Mouse (Mus musculus): Measurements from ENCODE around the gene Cdk11b.

Cdk11b gene

DNA sequence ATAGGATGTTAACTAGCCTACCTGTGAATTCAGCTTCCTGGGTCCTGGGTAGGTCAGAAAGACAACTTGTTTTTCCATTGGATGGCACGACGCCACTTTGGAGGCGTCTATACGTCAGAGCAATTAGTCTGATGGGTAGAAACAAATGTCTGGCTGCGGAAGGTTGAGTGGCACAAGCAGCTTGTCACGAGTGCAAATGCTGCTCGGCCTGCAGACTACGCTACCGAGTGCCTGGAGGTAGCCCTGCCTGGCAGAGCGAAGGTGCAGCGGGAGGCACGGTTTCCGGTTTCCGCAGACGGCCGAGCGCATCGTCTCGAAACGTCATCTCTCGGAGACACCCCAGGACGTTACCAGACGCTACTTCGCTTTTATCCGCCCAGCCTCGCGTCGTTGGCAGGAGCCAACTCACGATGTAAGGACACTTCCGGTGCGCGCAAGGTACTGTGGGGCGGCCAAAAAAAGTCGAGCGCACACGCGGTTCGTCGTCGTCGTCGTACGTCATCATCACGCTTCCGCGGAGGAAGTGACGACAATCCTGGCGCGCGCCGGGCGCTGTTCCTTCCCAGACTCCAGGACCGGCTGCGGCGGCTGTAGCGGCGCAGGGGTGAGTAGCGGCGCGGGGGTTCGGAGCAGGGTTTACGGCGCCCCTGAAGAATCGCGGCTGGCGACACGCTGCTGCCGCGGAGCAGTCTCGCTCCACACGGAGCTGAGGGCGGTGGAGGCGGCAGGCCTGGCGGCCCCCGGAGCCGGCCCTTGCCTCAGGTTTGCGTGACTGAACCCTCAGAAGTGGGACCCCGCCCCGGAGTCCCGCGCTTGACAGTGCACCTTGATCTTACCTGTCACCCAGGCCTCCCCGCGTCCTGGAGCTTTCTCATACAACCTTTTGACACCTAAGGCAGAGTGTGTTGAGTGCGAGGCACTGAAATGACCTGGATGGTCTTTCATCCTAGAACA, at the start of gene Cdk11b:
Gene Cdk11b (plus strand): TSS at position 517 of the 954 bp plus-strand sequence.
- peak; percentile 97 to 99 for DNase-seq

DNA sequence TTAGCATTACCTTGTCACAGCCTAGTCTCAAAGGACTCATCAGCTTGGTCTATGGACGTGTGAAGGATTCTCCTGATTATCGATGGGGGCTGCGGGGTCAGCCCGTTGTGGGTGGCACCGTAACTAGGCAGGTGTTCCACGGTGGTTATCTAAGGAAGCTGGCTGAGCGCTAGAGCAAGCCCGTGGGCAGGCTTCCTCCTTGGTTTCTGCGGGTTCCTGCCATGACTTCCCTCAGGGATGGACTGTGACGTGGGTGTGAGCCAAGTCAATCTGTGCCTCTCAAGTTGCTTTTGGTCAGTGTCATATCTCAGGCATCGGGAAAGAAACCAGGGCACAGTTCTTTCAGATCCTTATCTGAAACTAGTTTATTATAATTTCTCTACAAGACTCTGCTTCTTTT, 49.7 kb upstream of the Cdk11b start:
- DNase-seq, result peak in 1 of 2 experiments; percentile 27

DNA sequence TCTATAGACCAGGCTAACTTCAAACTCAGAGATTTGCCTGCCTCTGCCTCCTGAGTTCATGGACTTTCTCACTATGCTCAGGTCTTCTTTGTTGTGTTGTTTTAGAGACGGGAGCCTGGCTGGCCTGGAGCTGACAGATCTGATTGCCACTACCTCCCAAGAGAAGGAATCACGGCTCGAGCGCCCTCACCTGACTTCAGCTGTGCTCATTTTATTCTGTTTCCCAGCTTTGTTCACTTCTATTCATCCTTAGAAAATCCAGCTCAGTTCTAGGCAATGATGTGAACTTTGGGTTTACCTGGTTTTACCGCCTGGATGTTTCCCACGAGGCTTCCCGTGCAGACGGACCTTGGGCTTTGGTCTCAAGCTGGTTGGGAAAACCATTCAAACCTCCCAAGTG, 49.1 kb upstream of the Cdk11b start:
- peak in 1 of 2 experiments; percentile 46 for DNase-seq

DNA sequence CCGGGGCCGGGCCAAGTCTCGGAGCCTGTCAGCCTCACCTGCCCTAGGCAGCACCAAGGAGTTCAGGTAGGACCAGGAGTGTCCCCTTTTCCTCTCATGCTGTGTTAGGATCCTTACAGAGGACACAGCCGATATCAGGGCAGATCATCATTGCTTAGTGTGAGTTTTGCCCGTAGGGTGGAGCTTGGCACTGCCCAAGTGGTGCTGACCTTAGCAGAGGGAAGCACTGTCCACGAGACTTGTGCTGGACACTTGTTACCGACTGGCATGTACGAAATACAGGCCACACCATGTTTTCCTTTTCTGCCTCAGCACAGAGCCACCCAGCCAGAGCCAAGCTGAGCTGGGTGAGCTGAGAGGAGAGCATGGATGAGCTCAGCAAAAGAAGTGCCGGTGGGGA, 47.5 kb upstream of the Cdk11b start:
- DNase-seq, result peak; percentile 36 to 74

DNA sequence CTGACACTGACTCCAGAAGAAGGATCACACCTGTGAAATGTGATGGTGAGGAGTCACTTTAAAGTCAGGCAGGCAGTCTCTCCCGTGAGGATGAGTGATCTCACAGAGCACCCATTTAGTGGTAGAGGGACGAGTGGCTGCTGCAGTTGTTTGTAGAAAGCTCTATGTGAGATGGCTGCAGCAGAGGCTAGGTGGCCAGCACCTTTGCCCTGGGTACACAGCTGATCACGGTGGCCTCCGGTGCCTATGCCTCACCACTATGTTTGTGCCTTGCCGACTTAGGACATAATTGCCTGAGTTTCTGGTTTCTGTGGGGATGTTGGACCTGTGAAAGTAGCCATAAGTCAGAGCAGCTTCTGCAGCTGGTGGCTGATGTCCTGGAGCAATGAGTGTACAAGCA, 46.9 kb upstream of the Cdk11b start:
- DNase-seq, result no peak

DNA sequence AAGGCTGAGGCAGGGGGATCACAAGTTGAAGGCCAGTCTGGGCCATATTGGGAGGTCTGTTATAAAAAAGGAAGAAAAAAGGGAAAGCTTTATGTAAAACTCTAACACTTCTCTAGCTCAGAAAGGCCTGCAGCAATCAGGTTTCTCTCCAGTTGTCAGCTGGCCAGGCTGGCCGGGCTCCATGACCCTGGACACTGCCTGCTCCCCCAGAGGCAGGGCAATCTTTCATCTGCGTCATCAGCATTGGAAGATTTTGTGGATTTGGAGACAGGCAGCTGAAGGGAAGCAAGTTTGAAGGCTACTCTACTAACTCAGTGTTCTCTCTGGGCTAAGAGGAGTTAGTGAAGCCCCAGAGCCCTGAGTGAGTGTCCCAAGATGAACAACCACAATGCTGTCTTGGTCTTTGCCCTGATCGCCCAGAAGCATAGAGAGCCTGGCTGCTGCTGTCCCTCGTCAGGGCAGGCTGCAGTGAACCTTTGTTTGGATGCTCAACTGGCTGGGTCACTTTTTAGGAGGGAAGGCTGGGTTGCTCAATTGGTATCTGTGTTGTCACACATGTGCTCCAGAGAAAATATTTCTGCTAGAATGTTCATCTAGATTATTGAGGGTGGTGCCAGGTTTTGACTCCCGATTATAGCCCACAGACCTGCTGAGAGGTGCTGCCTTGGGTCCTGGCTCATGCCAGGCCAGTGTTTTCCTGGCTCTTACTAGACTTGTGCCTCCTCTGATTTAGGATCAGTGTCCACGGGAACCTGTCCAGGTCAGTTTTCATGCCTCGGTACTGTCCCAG, 46.1 kb upstream of the Cdk11b start:
- peak; percentile 75 to 83 for DNase-seq

DNA sequence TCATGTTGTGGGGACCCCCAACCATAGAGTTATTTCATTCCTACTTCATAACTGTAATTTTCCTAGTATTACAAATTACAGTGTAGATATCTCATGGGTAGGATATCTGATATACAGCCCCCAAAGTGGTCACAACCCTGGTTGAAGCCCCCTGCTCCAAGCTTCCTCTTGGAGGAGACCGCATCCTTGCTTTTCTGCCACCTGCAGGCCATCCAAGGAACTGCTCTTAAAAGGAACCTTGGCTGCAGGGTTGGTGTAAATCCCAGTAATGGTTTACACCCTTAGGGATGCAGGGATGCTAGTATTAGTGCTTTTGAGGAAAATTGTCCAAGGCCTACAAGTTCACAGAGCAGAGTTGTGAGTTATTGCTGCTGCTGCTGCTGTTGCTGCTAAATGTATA, 44.2 kb upstream of the Cdk11b start:
- peak in 1 of 2 experiments; percentile 76 for DNase-seq

DNA sequence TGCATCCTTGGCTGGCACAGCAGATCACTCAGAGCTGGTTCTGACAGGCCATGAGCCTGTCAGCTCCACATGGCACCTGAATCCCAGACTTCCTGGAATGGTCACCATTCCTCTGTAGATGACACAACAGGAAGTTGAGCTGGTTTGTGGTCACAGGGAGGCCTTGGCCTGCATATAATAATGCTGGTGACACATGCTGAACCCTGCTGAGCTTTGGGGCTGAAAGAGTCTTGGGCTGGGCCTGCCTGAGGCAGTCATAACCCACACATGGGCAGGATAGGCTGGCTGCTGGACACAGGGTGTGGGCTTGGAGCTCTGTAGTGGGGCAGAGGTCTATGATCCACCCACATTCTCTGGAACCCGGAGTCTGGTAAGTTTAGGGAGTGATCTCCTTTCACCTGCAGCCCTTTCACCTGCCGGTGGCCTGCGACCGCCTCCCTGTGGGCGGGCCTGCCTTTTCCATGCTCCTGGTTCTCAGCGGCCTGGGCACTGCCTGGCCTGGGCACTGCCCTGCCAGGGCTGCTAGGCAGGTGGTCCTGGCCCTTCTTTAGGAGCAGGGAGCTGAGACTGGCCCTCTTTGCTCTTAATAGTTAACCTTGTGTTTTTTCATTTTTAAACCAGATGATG, 42.3 kb upstream of the Cdk11b start:
- no peak for DNase-seq

DNA sequence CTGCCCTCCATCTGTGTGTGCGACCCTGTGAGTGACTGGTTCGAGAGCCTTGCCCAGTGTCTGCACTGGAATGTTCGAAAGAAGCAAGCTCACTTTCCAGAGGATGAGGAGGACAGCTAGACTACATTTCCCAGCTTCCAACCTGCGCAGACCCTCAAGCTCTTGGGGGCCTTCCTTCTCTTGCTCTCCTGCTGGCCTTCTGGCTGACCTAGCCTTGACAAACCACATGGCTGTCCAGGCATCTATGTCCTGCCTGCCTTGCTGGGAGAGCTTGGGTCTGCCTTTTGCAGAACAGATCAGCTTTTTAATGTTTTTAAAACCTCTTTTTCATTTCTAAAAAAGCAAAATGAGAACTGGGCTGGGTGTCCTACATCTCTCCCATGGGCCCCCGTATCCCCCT, 35.3 kb upstream of the Cdk11b start:
- DNase-seq, result no peak

DNA sequence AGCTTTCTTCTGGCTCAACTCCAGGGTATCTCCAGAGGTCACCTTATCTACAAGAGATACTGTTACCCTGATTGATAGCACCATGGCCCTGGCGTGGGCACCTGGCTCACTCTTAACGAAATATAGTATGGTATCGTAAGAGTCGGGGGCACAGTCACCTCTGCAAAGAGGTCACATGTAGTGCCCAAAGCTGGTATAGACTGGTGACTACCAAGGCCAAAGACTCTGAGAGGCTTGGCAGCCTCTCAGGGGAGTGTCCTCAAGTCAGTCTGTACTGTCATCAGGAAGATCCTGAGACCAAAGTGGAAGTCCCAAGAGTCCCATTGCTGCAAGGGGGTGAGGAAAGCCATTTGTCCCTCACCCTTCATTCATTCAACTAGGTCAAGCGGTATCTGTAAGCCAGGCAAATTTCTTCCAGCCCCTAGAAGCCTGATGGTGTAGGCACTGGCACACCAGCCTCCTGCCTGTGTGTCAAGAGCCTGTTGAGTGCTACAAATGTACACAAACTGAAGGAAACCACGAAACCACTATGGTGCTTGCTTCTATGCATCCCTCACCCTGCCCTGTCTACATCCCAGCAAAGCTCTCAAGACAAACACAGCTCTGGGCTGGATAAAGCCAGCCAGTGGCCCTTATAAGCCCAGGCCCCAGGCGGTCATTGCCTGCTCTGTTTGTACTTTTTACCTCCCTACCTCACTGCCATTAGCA, 33.5 kb upstream of the Cdk11b start:
- DNase-seq, result no peak

DNA sequence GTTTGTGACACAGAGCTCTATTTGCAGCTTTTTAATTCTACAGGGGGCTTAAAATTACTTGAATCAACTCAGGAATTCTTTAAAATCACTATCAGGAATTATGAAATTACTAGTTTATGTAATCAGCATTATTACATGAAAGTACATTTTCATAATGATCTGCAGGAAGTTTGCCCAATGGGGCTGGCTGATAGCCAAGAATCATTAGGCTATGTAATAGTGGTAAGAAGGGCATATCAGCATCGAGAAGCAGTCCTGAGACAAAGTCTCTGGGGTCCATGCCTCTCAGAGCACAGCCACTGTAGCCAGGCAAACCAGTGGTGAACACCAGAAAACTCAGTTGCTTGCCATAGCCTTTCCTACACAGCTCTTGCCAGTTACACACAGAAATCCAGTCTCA, 30.9 kb upstream of the Cdk11b start:
- DNase-seq, result no peak

DNA sequence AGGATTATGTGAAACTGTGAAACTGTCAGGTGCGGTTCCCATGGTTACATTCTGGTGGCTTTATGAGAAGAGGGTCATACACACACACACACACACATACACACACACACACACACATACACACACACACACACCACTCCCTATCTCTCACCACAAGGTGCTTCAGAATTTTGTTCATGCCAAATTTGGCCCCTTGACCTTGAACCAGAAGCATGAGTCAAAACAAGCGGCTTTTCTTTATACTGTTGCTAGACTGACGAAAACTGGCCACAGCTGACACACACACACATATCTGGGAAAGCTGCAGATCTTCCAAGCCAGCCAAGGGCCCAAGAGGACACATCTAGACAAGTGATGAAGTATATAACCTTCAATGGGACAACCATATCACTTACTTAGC, 28.9 kb upstream of the Cdk11b start:
- no peak for DNase-seq

DNA sequence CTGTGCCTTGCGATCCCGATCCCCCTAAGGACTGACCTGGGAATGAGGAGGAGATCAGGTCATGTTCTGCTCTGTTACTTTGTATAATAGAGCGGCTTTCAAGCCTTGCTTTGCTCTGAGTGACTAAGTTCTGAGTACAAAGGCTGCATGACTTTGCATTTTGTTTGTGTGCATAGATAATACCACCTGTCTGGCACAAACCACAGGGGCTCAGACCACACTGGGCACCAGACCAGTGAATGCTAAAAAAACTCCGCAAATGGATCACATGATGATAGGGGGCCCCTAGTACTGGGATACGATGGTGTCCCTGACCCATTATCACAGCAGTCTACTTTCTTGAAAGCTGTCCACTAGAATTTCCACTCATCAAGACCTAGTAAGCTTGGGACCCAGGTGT, 28.0 kb upstream of the Cdk11b start:
- no peak for DNase-seq

DNA sequence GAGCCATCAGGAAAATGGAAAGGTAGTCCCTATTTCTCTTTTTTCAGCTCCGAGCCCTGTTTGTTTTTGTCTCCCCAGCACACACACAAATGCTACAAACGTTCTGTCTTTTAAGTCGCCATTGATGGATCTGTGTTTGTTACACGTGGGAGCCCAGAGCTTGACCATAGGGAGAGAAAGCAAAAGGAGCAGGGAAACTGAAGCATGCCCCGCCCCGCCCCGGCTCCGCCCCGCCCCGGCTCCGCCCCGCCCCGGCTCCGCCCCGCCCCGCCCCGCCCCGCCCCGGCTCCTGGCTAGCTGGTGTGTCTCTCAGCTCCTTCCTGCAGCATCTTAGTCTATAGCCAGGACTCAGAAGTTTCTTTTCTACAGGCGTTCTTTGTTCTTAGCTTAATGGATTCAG, 26.1 kb upstream of the Cdk11b start:
- no peak for DNase-seq

DNA sequence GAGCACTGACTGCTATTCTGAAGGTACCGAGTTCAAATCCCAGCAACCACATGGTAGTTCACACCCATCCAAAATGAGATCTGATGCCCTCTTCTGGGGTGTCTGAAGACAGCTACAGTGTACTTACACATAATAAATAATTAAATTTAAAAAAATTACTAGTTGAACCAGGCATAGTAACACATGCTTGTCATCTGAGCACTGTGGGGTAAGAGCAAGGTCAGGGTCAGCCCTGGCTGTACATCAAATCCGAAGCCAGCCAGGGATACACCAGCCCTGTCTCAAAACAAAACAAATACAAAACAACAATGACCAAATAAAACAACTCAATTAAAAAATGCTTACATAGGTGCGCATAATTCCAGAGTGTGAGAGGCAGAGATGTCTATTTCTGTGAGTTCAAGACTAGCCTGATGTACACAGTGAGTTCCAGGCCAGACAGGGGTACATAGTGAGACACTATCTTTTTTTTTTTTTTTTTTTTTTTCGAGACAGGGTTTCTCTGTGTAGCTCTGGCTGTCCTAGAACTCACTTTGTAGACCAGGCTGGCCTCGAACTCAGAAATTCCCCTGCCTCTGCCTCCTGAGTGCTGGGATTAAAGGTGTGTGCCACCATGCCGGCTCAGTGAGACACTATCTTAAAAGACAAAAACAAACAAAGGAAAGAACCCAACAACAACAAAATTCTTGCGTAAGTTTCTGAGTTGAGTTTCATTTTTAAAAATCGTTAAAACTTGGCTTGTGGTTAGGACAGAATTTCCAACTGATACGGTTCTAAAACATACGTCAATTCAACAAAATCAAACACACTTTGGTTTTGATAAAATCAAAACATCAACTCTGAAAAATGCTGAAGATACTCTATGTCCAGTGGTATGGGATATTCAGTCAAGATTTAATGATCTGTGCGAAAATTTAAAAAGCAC, 24.5 kb upstream of the Cdk11b start:
- DNase-seq, result no peak

DNA sequence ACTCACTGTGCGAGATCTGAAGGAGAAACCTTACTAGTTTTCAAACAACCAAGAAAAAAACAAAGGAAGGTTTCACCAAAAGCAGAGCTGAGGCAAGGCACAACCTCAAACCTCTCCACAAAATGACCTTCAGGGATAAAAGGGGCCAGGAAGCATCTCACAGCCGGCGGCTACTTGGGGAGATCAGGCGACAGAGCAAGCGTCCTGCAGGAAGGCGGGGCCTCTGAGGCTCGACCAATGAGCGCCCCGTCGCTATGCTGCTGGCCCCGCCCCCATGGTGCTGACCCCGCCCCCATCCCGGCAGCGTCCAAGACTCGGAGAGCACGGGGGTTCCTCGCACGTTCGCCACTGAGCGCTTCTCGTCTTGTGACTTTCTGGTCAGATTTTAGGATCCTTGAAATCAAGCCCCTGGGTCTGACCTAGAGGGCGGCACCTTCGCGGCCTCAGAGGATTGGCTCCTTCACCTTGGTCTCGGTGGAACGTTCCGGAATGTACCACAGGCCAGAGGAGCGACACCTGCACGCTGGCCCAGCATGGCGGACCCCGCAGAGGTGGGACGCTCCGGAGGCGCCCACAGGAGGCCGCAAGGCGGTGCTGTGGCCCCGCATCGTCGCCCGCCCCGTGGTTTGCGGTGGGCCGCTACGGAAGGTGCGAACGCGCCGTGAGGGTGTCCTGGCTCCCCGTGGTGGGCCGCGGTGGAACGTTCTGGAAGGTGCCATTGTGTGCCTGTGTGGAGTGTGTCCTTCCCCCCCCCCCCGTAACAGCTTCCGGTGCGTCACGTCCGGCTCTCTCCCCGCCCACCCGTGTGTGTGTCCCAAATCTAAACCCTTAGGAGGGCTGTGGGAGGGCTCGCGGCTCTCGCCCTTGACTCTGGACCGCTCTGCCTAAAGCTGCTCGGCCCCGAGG, 23.3 kb upstream of the Cdk11b start, which contains the start of gene Slc35e2:
Gene Slc35e2 (plus strand): TSS at position 326 of the 906 bp plus-strand sequence.
- DNase-seq, result peak; percentile 95 to 97

DNA sequence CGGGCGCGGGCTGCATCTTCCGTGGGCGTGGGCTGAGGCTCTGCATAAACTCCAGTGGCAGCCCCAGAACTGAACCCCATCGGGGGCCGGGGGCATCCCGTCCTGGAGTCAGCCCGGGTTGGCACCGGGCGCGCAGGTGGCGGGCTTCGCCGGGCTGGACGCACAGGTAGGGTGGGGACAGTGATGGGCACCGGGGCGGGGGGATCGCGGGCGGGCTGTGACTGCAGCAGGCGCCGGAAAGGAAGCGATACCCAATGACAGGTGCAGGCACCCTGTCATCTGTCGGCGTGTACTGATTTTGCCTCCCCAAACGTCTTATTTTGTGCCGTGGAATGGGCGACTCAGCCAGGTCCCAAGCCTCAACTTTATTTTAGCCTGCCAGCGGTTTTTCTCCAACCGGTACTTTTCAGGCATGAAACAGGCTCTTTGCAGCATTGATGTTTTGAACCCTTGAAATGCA, 22.6 kb upstream of the Cdk11b start:
- DNase-seq, result no peak

DNA sequence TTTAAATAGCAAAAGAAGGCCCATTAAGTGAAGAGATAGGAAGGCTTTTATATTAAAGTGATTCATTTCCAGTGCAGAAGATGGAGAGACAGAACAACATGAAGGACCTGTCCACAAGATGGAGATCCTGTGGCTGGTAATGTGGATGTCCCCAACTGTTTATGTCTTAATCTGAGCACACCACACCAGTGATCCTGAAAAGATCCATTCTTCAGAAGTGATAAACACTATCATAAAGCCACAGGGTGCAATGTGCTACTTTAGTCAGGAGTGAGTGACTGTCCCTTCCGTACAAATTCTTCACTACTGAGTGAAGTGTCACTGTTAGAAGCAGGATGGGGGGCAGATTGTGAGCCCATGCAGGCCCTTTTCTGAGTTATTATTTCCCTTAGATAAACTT, 21.9 kb upstream of the Cdk11b start:
- no peak for DNase-seq

DNA sequence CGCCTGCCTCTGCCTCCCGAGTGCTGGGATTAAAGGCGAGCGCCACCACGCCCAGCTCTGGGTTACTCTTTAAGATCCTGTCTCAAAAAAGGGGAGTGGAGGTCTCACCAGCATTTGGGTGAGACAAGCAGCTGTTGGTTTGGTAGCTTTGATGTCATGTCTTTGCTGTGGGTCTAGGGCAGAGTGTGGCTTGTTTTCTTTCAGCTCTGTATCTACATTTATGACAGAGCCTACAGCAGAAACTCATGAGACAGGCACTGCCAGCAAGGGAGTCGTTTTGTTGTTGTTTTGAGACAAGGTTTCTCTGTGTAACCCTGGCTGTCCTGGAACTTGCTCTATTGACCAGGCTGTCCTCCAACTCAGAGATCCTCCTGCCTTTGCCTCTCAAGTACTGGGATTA, 20.9 kb upstream of the Cdk11b start:
- DNase-seq, result no peak

DNA sequence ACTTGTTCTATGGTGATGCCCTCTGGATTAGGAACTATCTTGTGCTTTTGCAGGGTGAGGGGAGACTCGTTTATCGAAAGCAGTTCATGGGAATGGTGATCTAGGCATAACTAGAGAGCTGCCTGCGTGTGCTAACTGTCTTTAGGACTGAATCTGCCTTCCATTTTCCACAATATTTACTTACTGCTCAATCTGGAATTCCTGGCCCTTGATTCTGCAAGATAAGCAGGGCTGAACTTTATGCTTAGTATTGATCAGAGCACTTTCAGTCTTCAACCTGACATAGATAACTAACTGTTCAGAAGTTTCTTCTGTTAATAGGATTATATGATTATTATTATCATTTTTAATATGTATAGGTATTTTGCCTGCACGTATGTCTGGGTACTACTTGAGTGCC, 19.5 kb upstream of the Cdk11b start:
- no peak for DNase-seq

Data from kidney, postnatal 25 days (tissue).